Mouse (Mus musculus) embryo, embryonic 10 days (tissue): ENCODE measurements around the gene Gm20878.
"Not testable (repeated sequence)": the region's sequence is repeated elsewhere in the genome, so short reads cannot be mapped to it uniquely, and the experiment has no call there.

Source experiments
- DNase-seq: peaks from one replicate; pipeline ENCODE4 v3.0.0-alpha.2; 2015; ENCODE audit warnings: low spot score

The Gm20878 gene

DNA sequence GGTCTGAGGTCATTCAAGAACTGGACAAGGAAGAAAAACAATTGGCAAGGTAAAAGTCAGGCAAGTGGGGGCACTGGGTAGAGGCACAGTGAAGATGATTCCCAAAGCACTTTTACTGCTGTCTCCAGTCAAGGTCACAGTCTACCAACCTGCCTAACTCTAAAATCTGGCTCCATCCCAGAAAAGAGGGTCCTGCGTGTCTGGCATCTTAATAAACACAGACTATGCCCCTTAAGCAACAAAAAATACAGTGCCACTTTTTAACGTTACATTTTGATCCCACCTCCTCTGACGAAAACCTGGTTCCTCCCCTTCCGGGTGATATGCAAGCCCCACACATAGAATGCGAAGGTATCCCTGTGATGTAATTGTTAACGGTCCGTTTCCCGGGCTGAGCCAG is at the start of gene Gm20878:
Gene Gm20878, plus strand, starts transcription at position 301 of the 400 bp plus-strand sequence.
- DNase-seq = not testable (repeated sequence)

DNA sequence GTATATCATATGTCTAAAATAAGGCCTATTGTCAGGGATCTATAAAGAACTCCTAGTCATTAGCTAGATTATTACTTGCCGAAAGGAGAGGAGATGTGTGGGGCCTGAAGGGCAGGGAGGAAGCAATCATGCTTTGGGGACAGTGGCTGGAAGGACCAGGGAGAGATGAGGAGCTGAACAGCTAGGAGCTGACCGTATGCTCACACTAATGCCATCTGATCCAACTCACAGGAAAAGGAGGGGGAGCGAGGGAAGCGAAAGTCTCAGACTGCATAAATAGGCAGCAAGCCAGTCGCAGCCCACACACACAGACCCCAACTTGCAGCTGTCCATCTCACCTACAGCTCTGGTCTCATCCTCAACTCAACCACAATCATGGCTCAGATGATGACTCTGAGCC is 38.1 kb upstream of the Gm20878 start, which contains the start of gene Gm21541:
Gene Gm21541, plus strand, starts transcription at position 301 of the 400 bp plus-strand sequence.
- not testable (repeated sequence) for DNase-seq

- DNase-seq = not testable (repeated sequence)
Observed at GRCm38 (mm10) chr4:41965758-41966157, 24.4 kb downstream of the Gm20878 start, which contains the start of gene Fam205a4. TSS of gene Fam205a4 (plus strand) at chr4:41966058.
